Mouse (Mus musculus): Measurements from ENCODE around the gene Mecr. TPM values are rescaled to one million over a fixed set of nuclear protein-coding genes. Genes with fewer than 3 reads are reported as not detected.
"Not testable (repeated sequence)": the region's sequence is repeated elsewhere in the genome, so short reads cannot be mapped to it uniquely, and the experiment has no call there.

The Mecr gene
- polyA plus RNA-seq (2017; shearing (Covaris generic)): 10 to 100 TPM; 12.9 to 28.6 (median 22.3) TPM

DNA sequence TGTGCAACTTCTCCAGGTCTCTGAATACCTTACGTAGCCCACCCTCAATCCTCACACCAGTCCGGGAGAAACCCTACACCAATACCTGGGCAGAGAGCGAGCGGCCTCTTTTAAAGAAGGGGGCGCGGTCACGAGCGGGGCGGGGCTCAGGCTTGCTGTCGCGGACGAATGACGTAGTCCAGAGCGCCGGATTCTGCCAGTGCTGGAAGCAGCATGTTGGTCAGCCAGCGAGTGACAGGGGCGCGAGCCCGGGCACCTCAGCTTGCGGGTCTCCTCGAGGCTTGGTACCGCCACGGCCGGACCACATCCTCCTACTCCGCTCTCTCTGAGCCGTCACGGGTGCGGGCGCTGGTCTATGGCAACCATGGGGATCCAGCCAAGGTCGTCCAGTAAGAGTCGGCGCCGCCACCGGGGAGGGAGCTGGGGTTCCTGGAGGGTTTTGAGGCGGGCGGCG lies at the start of gene Mecr:
Gene Mecr (plus strand): TSS at position 181 of the 454 bp plus-strand sequence.
- ATAC-seq: peak; percentile 83

- no peak for ATAC-seq
These were observed 46.8 kb upstream of the Mecr start for GRCm38 (mm10) chr4:131796312-131797080.

DNA sequence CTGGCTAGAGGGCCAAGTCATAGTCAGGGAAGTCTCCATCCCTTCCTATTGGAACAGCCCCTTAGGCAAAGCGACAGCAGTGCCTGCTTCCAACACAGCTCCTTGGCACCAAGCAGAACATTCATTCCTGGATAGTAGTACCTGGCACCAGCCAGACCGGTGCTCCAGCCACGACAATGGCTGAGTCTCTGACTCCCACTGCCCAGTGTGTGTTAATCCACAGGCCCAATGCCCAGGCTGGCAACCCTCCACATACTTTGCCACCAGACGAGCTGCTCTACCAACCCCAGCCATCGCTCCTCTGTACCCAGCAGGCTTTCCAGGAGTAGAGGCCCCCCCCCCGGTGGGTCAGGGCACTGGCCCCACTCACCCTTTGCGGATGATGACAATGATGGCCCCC lies 45.8 kb upstream of the Mecr start:
- ATAC-seq: no peak

- no peak for ATAC-seq
These were observed 45.4 kb upstream of the Mecr start for GRCm38 (mm10) chr4:131797920-131798319.

GRCm38 (mm10) chr4:131798968-131799367 lies 44.3 kb upstream of the Mecr start:
- no peak for ATAC-seq

GRCm38 (mm10) chr4:131803846-131804245 lies 39.4 kb upstream of the Mecr start:
- ATAC-seq: no peak

DNA sequence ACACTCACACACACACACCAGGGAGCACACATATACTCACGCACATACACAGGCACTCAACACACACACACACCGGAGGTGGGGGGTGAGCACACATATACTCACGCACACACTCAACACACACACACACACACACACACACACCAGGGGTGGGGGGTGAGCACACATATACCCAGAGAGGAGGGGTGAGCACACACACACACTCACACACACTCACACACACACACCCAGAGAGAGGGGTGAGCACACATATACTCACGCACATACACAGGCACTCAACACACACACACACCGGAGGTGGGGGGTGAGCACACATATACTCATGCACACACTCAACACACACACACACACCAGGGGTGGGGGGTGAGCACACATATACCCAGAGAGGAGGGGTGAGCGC lies 38.5 kb upstream of the Mecr start:
- ATAC-seq: not testable (repeated sequence)

- ATAC-seq: no peak
These were observed 38.0 kb upstream of the Mecr start for GRCm38 (mm10) chr4:131805255-131805654.

DNA sequence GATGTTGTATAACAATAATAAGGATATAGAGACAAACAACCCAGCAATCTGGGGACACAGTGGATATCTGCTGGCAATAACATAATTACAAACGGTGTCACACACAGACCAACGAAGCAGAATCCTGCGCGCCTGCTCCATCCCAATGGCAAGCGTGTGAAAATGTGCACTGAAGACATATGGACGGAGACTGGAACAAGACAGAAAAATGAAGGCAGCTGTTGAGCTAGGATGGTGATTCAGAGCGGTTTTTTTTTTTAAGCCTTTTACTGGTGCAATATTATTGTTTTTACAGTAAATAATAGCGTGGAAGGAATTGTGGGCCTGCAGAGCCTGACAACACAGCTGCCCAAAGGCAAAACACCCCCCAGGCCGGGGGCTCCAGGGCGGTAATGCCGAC lies 30.8 kb upstream of the Mecr start:
- no peak for ATAC-seq

GRCm38 (mm10) chr4:131813798-131814197 lies 29.5 kb upstream of the Mecr start:
- ATAC-seq: no peak

DNA sequence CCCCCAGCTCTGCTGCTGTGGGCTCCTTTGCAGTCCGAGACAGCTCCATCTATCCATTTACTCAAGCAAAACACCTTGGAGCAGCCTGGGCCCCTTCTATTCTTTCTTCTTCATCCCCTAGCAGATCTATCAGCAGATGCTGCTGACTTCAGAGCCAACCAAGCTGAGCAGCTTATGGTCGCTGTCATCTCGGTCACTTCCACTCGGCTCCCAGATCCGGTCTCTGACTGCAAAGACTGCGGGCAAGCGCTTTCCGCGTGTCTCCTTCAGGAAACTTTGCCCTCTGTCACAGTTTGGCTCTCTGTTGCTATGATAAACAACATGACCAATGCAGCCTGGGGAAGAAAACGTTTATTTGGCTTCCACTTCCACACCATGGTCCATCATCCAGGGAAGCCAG lies 28.4 kb upstream of the Mecr start:
- ATAC-seq: no peak

DNA sequence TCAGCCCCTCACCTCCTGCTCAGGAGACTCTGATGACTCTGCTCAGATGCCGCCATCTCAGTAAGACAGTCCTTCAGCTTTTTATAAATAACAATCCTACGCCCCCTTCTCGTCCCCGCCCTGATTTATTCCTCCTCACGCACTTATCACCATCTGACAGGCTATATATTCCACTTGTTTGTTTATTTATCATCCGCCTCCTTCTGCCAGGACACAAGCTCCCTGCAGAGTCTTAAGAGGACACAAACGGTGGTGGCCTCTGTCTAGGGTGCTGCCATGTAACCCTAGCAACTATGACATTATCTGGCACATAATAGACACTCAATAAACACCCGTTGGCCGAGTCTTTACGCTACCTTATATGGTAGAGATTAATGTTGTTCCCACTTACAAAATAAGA lies 27.5 kb upstream of the Mecr start:
- no peak for ATAC-seq

- ATAC-seq: no peak
These were observed 24.3 kb upstream of the Mecr start for GRCm38 (mm10) chr4:131818926-131819325.

DNA sequence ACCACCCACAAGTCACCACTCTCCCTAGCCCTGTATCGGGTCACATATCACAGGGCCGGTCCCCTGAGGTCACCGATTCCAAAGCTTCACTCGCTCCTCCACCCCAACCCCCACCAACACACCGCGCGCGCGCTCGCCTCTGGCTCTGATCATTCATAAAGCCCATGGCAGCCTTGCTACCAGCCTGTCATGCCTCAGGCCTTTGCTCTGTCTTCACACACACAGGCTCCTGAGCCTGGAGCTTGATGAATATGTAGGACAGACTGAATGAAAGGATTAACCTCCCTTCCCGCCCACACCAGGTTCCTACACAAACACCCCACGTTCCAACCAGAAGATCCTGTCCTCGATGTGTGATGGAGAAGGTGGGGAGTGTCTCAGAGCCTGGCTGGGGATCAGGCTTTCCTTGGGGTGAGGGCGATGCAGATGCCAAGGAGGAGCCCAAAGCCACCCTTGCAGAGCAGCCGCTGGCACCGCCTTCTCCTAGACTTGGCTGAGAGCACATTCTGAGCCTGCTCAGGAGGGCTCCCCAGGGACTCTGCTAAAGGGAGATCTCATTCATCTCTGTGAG lies 22.0 kb upstream of the Mecr start:
- ATAC-seq: no peak

GRCm38 (mm10) chr4:131822583-131822982 lies 20.7 kb upstream of the Mecr start:
- no peak for ATAC-seq

DNA sequence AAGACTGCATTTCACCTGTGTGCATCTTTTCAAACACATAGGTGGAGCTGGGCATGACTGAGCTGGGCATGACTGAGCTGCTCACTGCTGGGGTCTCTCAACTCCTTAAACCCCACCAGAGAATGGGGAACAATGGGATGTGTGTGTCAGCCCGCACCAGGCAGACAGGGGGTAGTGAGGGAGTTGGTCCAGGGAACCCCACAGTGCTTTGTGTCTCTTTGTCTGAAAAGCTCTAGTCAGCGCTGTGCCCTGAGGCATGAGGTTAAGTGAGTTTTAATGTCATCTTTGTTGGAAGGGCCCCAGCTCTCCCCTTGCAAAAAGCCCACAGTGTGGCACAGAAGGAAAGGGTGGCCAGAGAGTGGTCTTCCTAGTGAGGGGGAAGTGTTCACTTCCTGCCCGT lies 18.3 kb upstream of the Mecr start:
- ATAC-seq: no peak

DNA sequence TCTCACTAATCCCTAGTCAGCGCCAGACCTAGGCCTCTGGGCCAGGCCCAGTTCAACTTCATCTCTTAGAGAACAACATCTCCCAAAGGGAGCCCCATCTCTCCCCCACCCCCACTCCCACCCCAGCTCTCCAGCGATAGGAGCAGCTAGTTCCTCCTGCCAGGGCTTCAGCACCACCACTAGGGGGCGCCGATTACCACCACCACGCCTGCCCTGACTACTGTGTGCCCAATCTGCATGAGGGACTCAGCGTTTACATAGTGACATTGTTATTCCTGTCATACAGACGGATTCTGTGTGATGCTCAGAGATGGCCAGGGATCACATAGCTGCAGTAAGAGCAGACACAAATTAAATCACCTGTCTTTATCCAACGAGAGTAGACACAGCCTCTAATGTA lies 17.4 kb upstream of the Mecr start:
- no peak for ATAC-seq

DNA sequence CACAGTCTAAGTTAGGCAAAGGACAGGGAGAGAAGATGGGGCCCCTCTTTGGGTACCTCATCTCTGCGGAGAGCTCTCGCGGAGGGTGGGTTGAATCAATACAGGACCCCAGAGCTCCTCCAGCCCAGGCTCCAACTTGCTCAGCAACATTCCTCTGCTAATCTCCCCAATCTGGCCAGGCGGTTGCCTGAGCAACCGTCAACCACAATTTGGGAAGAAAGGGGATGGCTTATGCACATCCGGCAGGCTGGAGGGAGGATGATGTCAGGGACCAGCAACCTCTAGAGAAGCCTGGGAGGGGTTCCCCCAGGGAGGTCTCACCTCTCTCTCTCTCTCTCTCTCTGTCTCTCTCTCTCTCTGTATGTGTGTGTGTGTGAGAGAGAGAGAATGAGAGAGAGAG lies 16.4 kb upstream of the Mecr start:
- ATAC-seq: no peak

DNA sequence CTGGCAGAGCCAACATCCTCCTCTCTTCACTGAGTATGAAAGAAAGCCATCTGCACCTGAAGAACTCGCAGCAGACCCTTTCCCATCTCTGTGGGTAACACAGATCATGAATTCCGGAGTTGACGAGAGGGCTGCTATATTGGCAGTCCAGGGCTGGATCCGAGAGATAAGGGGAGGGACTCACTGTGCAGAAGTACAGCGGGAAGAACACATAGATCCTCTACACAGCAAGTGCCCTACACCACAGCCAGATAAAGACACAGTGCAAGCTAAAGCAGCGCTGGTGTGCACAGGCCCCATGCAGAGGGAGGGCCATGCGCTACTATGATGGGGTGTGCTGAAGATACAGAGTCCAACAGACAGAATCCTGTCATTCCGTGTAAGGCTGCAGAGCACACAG lies 14.1 kb upstream of the Mecr start:
- ATAC-seq: no peak

DNA sequence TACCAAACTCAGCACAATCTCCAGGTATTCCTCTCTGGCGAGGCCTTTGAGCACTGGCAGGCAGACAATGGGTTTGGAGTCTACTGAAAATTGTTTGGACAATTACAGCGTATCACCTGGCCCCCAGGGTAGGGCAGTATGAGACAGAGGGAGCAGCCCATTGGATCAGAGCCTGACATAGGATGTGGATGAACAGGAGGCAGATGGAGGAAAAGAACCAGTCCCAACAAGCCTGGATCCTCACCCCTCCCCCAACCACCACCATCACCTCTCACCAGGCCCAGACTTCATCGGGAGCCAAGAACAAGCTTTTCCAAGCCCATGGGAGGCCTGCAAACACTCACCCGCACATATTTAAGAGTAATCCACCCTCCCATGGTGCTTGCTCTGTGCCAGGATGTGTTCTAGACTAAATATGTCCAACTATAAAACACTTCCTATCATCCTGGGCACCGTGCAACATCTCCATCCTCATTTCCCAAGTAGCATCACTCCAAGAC lies 11.7 kb upstream of the Mecr start:
- no peak for ATAC-seq

GRCm38 (mm10) chr4:131832759-131833407 lies 10.4 kb upstream of the Mecr start:
- ATAC-seq: no peak

DNA sequence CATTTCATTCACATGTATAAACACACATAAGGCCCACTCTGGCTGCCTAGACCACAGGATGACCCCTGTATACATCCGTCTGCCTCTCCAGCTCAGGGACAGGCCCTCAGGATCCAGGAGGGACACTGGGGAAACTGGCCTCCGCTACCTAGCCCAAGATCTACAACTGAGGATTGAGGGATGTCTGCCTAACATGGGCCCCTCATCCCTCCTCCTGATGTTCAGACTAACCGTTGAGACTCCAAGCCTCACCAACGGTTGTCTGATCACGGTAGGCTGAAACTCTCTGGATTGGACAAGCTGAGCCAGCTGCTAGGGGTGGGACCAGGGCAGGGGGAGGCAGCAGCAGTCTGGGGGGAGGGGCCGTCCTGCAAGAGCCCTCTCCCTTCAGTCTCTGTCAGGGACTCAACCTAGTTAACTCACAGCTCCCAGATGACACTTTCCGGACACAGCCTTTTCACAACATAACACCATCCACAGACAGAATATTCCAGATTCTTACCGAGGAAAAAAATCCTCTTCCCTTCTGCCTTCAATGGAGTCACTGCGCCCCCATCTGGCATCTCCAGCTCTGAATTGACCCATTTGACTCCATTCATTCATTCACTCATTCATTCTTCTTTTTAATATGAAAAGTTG lies 9.2 kb upstream of the Mecr start:
- no peak for ATAC-seq

- no peak for ATAC-seq
These were observed 6.9 kb upstream of the Mecr start for GRCm38 (mm10) chr4:131836351-131836881.

Measured in inflammation-experienced regulatory T-cells, adult 6 months (primary cell).